Mouse (Mus musculus): ENCODE measurements around the gene Polr3b. TPM values are rescaled to one million over a fixed set of nuclear protein-coding genes. Genes with fewer than 3 reads are reported as not detected.

Polr3b gene
- total RNA-seq, 4 experiments from 2014 or later = 8.6 to 9.5 (median 8.7) TPM

DNA sequence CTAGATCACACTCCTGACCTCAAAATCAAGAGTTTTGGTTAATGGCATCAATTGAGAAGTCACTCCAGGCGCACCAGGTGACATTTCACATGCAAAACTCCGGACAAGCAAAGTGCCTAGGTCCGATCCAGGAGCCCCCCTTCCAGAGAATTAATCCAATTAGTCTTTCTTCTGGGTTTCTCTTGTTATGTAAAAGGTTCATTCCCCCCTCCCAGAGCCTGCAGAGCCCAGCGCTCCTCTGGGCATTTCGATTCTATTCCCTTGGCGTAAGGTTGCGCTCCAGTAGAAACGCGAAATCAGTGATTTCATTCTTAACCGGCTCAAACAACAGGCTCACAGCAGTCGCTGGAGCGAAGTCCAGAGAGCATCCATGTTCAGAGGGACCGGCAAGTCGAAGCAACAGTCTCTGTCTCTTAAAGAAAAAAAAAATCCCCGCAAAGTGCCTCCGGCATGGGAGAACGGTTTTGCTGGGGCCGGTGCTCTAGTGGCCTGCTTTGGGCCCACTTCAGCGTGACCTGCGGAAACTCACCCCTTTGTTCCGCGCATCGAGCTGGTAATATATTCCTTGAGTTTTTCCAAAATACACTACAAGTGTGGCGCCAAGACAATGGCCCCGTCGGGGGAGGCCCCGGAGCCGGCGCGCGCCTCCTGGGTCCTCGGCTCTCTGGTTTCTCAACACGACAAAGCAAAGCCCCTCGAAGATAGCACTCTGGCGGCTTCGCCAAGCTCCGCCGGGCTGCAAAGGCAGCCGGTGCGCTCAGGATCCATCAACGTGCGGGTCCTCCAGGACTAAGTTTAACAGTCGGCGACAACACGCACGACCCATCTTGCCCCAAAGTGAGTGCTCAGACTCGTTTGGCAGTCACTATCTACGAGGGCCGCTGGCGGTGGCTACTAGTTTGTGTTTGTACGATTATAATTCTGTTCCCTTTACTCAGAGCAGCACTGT lies 136.7 kb downstream of the Polr3b start:
- no peak for DNase-seq (ENCODE audit: low spot score in 2 of 2)

DNA sequence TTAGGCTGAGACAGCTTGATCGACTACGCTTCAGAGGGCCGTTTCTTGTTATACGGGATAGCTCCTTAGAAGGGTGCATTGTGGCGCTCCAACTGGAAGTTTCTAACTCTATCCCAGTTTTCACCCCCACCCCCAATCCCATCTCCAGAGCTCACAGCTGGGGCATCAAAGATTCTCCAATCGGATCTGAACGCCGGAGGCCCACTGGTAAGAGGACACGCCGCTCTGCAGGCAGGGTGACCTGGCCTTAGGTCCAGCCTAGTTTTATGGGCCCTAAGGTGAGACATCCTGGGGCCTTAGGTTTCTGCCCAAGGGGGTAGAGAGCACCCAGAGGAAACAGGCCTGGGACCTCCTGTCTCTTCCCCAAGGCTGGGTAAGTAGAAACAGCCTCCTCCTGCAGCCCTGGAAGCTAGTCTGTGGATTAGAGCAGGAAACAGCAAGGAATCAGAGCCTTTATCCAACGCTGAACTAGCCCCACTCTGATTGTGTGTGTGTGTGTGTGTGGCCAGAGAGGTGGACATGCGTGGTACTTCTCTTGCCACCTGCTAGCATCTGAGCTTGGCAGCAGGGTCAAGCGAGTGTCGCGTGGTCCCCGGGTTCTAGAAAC lies 137.5 kb downstream of the Polr3b start:
- DNase-seq (ENCODE audit: low spot score in 2 of 2) = no peak

DNA sequence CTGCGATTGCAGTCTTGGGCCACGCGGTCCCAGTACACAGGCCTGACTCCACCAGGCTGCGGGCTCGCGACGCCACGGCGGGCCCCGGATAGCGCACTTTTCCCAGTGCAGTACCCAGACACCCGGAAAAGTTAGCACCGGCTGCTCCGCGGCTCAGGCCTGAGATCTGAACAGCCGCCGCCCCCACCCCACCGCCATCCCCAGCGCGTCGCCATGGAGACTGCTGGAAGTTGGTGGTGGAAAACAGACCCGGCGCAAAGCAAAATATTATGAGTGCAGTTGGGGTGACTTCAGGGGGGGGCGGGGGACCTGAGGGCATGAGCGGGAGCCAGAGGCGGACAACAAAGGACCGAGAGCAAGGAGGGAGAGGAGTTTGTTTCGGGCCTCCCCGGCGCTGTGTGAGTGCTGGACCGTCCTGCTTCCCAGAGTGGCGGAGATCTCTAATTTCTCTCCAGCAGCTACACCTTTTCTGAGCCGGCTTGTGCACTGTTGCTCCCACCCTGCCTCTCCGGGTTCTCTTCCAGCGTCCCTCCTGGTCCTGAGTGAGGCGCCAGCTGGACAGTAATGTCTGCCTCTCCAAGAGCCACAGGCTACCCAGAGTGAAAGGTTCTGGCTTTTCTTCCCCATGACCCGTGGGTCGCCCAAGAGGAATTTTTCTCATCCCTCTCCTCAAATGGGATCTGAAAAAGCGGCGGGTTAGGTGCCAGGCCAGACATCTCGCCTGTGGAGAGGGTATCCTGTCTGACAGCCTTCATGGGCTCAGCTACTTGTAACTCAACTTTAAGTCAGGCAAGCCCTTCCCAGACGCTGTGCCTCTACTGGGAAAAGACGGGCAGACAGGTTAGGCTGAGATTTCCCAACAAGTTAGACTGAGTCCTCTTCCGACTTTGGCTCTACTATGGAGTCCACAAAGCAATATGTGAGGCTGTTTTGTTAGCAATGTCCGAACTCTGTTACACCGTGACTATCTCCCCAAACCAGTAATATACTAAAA lies 138.3 kb downstream of the Polr3b start:
- no peak for DNase-seq (ENCODE audit: low spot score in 2 of 2)

DNA sequence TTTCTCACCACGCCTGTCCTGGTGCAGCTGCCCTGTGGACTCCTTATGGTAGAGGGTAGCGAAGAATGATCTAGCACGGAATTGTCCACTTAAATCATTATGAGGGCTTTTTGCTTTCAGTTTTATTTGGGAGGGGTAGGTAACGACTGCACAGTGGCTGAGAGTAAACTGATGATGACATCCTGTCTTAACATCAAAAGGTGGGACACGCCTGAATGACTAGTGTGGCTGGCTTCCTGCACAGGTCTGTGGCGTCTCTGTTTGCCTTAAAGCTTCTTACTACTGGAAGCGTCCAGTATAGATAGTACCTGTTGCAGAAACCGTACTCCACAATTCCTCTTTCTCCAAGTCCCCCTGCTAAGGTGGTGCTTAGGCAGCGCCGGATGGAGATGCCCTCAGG lies 146.7 kb downstream of the Polr3b start:
- DNase-seq (ENCODE audit: low spot score in 2 of 2) = no peak

DNA sequence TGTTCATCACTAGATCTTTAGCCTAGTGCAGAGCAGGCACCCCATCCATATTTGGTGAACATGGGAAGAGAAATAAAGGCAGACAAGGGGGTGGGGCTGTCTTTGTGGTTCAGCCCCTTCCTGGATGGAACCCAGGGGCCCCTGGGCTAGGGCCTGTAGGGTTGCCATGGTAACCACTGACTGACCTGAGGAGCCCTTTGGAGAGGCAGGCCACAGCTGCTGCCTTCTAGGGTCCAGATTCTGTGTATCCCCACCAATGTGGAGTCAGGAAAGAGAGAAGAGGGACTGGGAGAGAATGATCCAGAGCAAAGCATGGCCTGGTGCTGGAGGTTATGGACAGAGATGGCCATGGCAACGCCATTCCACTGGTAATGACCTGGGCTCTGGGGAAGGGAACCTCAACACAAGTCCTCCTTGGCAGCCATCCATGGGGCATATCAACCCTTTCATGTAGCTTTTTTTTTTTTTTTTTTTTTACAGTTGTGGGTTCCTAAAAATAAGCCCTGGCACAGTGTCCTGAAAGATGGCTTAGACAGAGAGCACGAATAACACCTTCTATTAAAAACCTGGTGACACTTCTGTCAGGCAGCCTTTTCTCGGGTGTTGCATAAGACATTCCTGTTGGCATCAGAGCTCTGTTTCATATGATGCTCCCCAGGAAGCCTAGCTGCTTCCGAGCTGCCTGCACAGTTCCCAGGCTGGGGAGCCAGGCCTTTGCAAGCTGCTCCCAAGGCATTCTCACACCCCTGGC lies 150.5 kb downstream of the Polr3b start:
- DNase-seq (ENCODE audit: low spot score in 2 of 2) = peak in 1 of 2 experiments; percentile 16

DNA sequence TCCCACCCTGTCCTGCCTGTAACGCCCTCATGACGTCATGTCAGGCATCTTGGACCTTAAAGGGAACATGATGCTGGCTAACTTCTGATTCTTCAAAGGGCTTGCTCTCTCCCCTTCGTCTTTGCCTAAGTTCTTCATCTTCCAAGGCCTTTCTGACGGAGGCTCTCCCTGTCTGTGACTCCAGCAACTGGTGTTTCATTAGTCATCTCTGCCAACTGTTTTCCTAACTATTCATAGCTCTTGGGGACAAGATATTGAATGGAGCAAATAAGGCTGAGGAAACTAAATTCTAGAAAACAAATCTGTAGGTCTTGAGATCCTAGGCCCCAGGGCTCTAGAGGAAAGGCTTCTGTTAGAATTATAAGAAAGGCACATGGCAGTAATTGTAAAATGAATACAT lies 151.8 kb downstream of the Polr3b start:
- no peak for DNase-seq (ENCODE audit: low spot score in 2 of 2)

DNA sequence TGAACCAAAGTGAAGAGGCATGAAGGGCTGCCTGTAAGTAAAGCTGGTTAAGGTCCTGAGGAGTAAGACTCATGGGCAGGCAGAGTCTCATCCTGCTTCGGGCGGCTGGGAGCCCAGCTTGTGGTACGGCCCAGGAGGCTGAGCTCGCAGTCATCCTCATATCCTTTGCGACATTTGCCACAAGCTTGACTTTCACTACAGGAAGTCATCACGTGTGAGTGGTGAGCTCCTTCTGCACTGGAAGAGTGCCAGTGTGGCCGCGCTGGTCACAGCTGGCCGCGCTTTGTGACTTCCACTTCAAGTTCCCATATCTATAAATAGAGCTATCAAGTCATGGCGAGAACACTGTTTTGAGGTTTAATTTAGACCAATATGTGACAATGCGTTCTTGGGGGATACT lies 152.5 kb downstream of the Polr3b start:
- peak; percentile 29 to 54 for DNase-seq (ENCODE audit: low spot score in 2 of 2)

Other genes starting within 250 kb of the Polr3b start
- gene Nuak1, start 181.7 kb upstream of the Polr3b start, total RNA-seq (2022) = 10 to 100 TPM; 16.4 to 23.6 (median 17.2) TPM
- gene Ckap4, start 88.2 kb upstream of the Polr3b start, total RNA-seq (2022) = 1 to 10 TPM; 5.3 to 7.8 (median 5.7) TPM
- 10 to 100 TPM; 31.0 to 44.5 (median 39.1) TPM for gene Tcp11l2, start 45.7 kb upstream of the Polr3b start, total RNA-seq (2022)
- not detected for gene Rfx4, start 133.8 kb downstream of the Polr3b start, total RNA-seq (2022)

Measured in gastrocnemius, adult 8-10 months (tissue).